Mouse (Mus musculus) embryonic facial prominence, embryonic 15.5 days (tissue): ENCODE results near the gene Tmem185b. TPM values are rescaled to one million over a fixed set of nuclear protein-coding genes. Genes with fewer than 3 reads are reported as not detected.

Experiments
- ATAC-seq: fragments of 200-750 bp; cut with Nextera tagmentation; 2 replicates; pipeline ENCODE4 v1.8.0; 2017; ENCODE audit warnings: low read depth, moderate TSS enrichment; ENCODE audit not compliant: insufficient number of reproducible peaks, low FRiP score, low TSS enrichment
- H3K27ac ChIP-seq: fragments of 300-500 bp; sonication (generic); replicated peaks from 2 replicates; pipeline ENCODE4 v1.5.1; 2015; ENCODE audit warnings: mild to moderate bottlenecking, inconsistent platforms
- H3K27me3 ChIP-seq: fragments of 300-500 bp; sonication (generic); 2 replicates; pipeline ENCODE4 v1.6.1; 2015; ENCODE audit warnings: inconsistent platforms
- H3K36me3 ChIP-seq: fragments of 300-500 bp; sonication (generic); 2 replicates; pipeline ENCODE4 v1.6.1; 2015; ENCODE audit warnings: mild to moderate bottlenecking, inconsistent platforms
- H3K4me1 ChIP-seq: fragments of 300-500 bp; sonication (generic); 2 replicates; pipeline ENCODE4 v1.6.1; 2015; ENCODE audit warnings: inconsistent platforms
- H3K4me2 ChIP-seq: fragments of 300-500 bp; sonication (generic); replicated peaks from 2 replicates; pipeline ENCODE4 v1.6.1; 2015; ENCODE audit warnings: mild to moderate bottlenecking, inconsistent platforms
- H3K4me3 ChIP-seq: fragments of 300-500 bp; sonication (generic); replicated peaks from 2 replicates; pipeline ENCODE4 v1.5.1; 2015; ENCODE audit warnings: mild to moderate bottlenecking, inconsistent platforms
- H3K9ac ChIP-seq: fragments of 300-500 bp; sonication (generic); 2 replicates; pipeline ENCODE4 v1.6.1; 2015; ENCODE audit warnings: inconsistent platforms
- H3K9me3 ChIP-seq: fragments of 300-500 bp; sonication (generic); replicated peaks from 2 replicates; pipeline ENCODE4 v1.6.1; 2016; ENCODE audit warnings: inconsistent platforms
- WGBS: fragments of 180-500 bp; shearing (Covaris S2); methylation state at CpG from one replicate; pipeline ENCODE4 v1.1.7; 2015; 5-methylcytosine and 5-hydroxymethylcytosine counted together
- polyA plus RNA-seq: library from polyadenylated mRNA; unstranded; fragments of >200 nt; fragmentation: Nextera tagmentation; extraction: Ambion mirVana; gene quantifications from 2 replicates; pipeline ENCODE4 v1.2.1, GENCODE M21; 2015

The Tmem185b gene
- polyA plus RNA-seq, 1 experiment from 2014 or later: 23.5 TPM

DNA sequence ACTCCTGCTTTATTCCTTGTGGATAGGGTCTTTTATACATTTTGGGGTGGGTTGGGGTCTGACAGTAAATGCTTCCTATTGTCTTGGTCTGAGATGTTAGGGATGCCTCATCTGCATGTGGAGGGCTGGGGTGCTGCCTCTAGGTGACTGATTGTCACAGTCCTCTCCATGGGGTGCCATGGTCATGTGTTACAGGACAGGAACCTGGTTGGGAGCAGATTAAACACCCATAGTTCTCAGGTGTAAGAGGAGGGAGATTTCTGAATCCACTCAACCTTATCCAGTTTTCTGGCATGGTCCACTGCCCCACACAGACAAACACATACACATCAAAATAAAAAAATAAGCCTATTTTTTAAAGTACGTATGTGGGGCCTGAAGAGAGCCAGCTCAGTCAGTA, 33.5 kb upstream of the Tmem185b start:
- Histone ChIP-seq H3K4me3 (no peak overlapping the region), H3K9me3 (no peaks in the 10 kb centered on the region), H3K27ac (peak overlapping the region; percentile 39; the same call in 1 of the 2 replicates), H3K4me2 (no peak overlapping the region; the same call in 1 of the 2 replicates), H3K36me3 (no peaks in the 10 kb centered on the region), H3K27me3 (no peaks in the 10 kb centered on the region), H3K4me1 (peaks cover 33% of the 10 kb centered on the region), H3K9ac (no peak overlapping the region)
- 65% methylated on average over 1 of the region's 1 CpGs for WGBS
- no peak for ATAC-seq

DNA sequence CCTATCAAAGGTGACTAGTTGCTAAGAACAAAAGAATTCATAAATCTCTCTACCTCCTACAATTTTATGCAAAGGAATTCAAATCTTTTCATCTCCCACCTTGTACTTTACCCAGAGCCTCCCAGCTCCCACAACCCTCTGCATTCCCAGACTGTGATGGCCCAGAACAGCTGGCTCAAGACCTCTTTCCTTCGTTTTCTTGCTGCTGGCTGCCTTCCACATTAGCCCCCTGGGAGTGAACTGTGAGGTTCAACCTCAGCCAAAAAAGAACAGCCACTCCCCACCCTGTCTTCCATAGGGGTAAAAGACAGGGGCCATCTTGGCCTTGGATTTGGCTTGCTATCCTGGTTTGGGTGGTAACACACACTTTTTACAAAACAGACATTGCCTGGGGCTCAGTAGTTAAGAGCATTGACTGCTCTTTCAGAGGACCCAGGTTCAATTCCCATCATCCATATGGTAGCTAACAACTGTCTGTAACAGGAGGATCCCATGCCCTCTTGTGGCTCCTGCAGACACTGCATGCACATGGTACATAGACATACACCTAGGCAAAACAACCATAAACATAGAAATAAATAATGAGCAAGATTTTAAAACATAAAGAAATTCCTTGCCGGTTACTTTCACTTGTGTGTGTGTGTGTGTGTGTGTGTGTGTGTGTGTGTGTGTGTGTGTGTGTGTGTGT, 31.8 kb upstream of the Tmem185b start:
- H3K27ac ChIP-seq: no peak overlapping the region
- H3K4me3 ChIP-seq: no peak overlapping the region
- no peaks in the 10 kb centered on the region for H3K9me3 ChIP-seq
- no peaks in the 10 kb centered on the region for H3K27me3 ChIP-seq
- H3K36me3 ChIP-seq: no peaks in the 10 kb centered on the region
- H3K4me2 ChIP-seq: no peak overlapping the region
- WGBS: 58% methylated on average over 2 of the region's 2 CpGs
- no peak for ATAC-seq
- no peak overlapping the region for H3K9ac ChIP-seq
- H3K4me1 ChIP-seq: peaks cover 31% of the 10 kb centered on the region

GRCm38 (mm10) chr1:119494712-119495395, 31.1 kb upstream of the Tmem185b start:
- H3K4me3 ChIP-seq: no peak overlapping the region
- H3K9ac ChIP-seq: no peak overlapping the region
- H3K4me1 ChIP-seq: peaks cover 31% of the 10 kb centered on the region
- no peaks in the 10 kb centered on the region for H3K27me3 ChIP-seq
- no peak overlapping the region for H3K4me2 ChIP-seq
- no peak for ATAC-seq
- no peaks in the 10 kb centered on the region for H3K36me3 ChIP-seq
- no peak overlapping the region for H3K27ac ChIP-seq
- no peaks in the 10 kb centered on the region for H3K9me3 ChIP-seq
- WGBS: 94% methylated on average over 9 of the region's 9 CpGs

DNA sequence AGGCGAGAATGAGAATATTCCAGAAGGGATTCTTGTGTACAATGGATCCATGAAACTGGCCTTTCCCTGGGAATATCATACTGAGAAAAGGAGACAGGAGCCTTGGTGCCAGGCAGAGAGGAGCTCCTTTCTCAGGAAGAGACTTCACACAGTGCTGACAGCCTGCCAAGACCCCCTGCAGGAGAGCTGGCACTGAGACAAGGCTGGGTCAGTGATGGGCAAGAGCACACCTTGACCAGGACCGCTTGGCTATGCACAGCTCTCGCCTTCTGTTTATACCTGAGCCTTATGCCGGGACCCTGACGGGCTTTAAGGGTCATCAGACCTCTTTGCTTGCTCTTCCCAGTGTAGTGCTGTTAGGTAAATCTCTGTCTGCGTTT, 30.6 kb upstream of the Tmem185b start:
- ATAC-seq: no peak
- peaks cover 27% of the 10 kb centered on the region for H3K4me1 ChIP-seq

DNA sequence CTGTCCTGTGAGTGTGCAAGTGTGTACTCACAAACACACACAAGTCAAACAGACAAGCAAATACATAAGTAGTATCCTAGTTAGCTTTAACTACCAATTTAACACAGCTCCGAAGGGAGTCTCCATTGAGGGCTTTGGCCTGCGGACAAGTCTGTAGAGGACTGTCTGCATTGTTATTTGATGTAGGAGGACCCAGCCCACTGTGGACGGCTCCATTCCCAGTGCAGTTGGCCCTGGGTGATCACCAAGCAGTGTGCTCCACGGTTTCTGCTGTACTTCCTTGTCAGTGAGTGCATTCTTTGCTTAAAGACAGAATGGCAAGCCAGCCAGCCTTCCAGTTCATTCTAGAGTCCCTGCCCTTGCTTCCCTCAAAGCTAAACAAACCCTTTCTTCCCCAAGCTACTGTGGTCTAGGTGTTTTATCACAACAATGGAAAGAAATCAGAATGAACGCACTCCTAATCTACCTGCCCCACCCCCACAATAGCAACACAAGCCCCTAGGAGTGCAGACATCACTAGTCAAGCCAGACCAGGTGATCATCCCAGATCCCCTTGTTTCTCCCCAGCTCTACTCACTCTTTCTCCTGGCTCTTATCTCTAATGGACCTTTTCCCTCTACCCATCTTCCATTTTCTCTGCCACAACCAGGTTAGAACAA, 28.5 kb upstream of the Tmem185b start:
- Histone ChIP-seq H3K27me3 (no peaks in the 10 kb centered on the region), H3K9me3 (no peaks in the 10 kb centered on the region), H3K4me2 (no peak overlapping the region), H3K4me1 (peaks cover 19% of the 10 kb centered on the region), H3K9ac (no peak overlapping the region), H3K36me3 (peaks cover 7% of the 10 kb centered on the region; the same call in 1 of the 2 replicates), H3K4me3 (no peak overlapping the region), H3K27ac (no peak overlapping the region)
- WGBS: 81% methylated on average over 5 of the region's 5 CpGs
- ATAC-seq: no peak

More for the DNA sequence above, 30.6 kb upstream of the Tmem185b start:
- 92% methylated on average over 6 of the region's 6 CpGs for WGBS
- no peaks in the 10 kb centered on the region for H3K9me3 ChIP-seq
- H3K4me2 ChIP-seq: no peak overlapping the region
- no peak overlapping the region for H3K9ac ChIP-seq
- H3K4me3 ChIP-seq: no peak overlapping the region
- H3K36me3 ChIP-seq: no peaks in the 10 kb centered on the region
- no peaks in the 10 kb centered on the region for H3K27me3 ChIP-seq
- H3K27ac ChIP-seq: no peak overlapping the region

- Histone ChIP-seq H3K9me3 (no peaks in the 10 kb centered on the region), H3K9ac (no peak overlapping the region), H3K27ac (no peak overlapping the region), H3K4me2 (no peak overlapping the region), H3K36me3 (peaks cover 7% of the 10 kb centered on the region; the same call in 1 of the 2 replicates), H3K4me3 (no peak overlapping the region), H3K4me1 (peaks cover 23% of the 10 kb centered on the region), H3K27me3 (no peaks in the 10 kb centered on the region)
- ATAC-seq: no peak
- WGBS: 83% methylated on average over 9 of the region's 9 CpGs
Measured at GRCm38 (mm10) chr1:119498536-119499231, 27.3 kb upstream of the Tmem185b start.

DNA sequence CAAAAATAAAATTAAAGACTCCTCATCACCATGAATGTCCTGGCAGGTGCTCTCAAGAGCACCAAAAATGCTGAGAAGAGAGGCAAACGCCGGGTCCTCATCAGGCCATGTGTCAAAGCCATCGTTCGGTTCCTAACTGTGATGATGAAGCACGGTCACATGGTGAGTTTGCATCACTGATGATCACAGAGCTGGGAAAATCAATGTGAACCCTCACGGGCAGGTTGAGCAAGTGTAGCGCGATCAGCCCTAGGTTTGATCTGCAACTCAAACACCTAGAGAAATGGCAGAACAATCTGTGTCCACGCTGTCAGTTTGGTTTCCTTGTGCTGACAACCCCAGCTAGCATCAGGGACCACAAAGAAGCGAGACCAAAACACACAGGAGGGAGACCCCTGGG, 26.5 kb upstream of the Tmem185b start:
- H3K9me3 ChIP-seq: no peaks in the 10 kb centered on the region
- no peak overlapping the region for H3K9ac ChIP-seq
- 90% methylated on average over 10 of the region's 10 CpGs for WGBS
- no peak overlapping the region for H3K27ac ChIP-seq
- no peaks in the 10 kb centered on the region for H3K27me3 ChIP-seq
- peaks cover 28% of the 10 kb centered on the region for H3K4me1 ChIP-seq
- ATAC-seq: no peak
- no peak overlapping the region for H3K4me3 ChIP-seq
- peaks cover 7% of the 10 kb centered on the region; the same call in 1 of the 2 replicates for H3K36me3 ChIP-seq
- H3K4me2 ChIP-seq: no peak overlapping the region

- ATAC-seq: no peak
- H3K4me2 ChIP-seq: no peak overlapping the region
Measured at GRCm38 (mm10) chr1:119501881-119502280, 24.1 kb upstream of the Tmem185b start.

DNA sequence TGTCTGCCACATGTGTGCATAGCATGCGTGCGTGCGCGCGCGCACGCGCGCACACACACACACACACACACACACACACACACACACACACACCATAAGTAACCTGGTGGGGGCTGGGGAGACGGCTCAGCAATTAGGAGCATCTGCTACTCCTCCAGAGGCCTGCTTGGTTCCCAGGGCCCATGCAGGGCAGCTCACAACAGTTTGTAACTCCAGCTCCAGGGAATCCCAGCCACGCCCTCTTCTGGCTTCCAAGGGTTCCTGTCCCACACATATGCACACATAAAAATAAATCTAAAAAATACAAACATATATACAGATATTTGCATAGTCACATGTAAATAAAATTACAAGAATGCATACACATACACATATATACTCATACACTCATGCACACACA, 23.2 kb upstream of the Tmem185b start:
- Histone ChIP-seq H3K27ac (0 out of 2 replicates have a peak overlapping the region, but pooled peaks have one; percentile 22), H3K4me1 (peaks cover 34% of the 10 kb centered on the region), H3K4me3 (peak overlapping the region; percentile 88), H3K9ac (no peak overlapping the region), H3K36me3 (peaks cover 7% of the 10 kb centered on the region; the same call in 1 of the 2 replicates), H3K9me3 (no peaks in the 10 kb centered on the region), H3K27me3 (0 out of 2 replicates have a peak, but pooled peaks cover 3% of the 10 kb centered on the region), H3K4me2 (peak overlapping the region; percentile 77)
- no peak for ATAC-seq
- WGBS: 71% methylated on average over 11 of the region's 11 CpGs

More at GRCm38 (mm10) chr1:119501881-119502280, 24.1 kb upstream of the Tmem185b start:
- peaks cover 7% of the 10 kb centered on the region; the same call in 1 of the 2 replicates for H3K36me3 ChIP-seq
- WGBS: 72% methylated on average over 8 of the region's 8 CpGs
- no peak overlapping the region for H3K27ac ChIP-seq
- no peak overlapping the region for H3K4me3 ChIP-seq
- no peaks in the 10 kb centered on the region for H3K9me3 ChIP-seq
- peaks cover 34% of the 10 kb centered on the region for H3K4me1 ChIP-seq
- H3K9ac ChIP-seq: no peak overlapping the region
- 0 out of 2 replicates have a peak, but pooled peaks cover 3% of the 10 kb centered on the region for H3K27me3 ChIP-seq

DNA sequence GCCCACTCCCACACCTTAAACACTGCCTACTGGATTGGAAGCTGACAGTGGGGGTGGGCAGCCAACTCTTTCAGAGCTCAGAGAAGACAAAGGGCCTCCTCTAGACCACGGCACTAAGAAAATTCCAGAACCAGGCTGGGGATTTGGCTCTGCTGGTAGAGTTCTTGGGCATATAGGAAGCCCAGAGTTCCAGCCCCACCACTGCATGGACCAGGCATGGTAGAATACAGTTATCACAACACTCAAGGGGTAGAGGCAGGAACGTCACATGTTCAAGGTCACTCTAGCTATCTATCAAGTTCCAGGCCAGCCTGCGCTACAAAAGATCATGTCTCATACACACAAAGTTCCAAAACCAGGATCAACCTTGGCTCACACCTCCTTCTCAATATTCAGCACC, 22.8 kb upstream of the Tmem185b start:
- no peaks in the 10 kb centered on the region for H3K9me3 ChIP-seq
- peak overlapping the region; percentile 88 for H3K4me3 ChIP-seq
- H3K27ac ChIP-seq: no peak overlapping the region; the same call in 1 of the 2 replicates
- no peak for ATAC-seq
- peaks cover 7% of the 10 kb centered on the region; the same call in 1 of the 2 replicates for H3K36me3 ChIP-seq
- H3K27me3 ChIP-seq: 0 out of 2 replicates have a peak, but pooled peaks cover 3% of the 10 kb centered on the region
- peak overlapping the region; percentile 77 for H3K4me2 ChIP-seq
- 74% methylated on average over 3 of the region's 3 CpGs for WGBS
- peaks cover 34% of the 10 kb centered on the region for H3K4me1 ChIP-seq
- H3K9ac ChIP-seq: no peak overlapping the region
